17 mouse cellular contexts compared by ENCODE assay signal in genomic region chr7:126785056-126785455, GRCm38 (mm10). TPM values are rescaled to one million over a fixed set of nuclear protein-coding genes. Genes with fewer than 3 reads are reported as not detected.
"Had no signal": no experiment of that assay in that cellular context is flagged by ENCODE, and none has a peak within 500 bp of the region (broad histone marks: within the 10 kb centered on the region; RNA-seq: fewer than 3 reads in every experiment).

No protein-coding gene starts in this region.

- ATAC-seq: midbrain, embryonic 13.5 days; midbrain, embryonic 15.5 days had no signal

- H3K27ac ChIP-seq: midbrain, embryonic 10.5 days; midbrain, embryonic 13.5 days; midbrain, embryonic 15.5 days; neural tube, embryonic 13.5 days; neural tube, embryonic 15.5 days; stomach, embryonic 15.5 days; stomach, postnatal 0 days had no signal

- H3K9me3 ChIP-seq: midbrain, embryonic 10.5 days; midbrain, embryonic 13.5 days; midbrain, embryonic 15.5 days; neural tube, embryonic 13.5 days; neural tube, embryonic 15.5 days; stomach, embryonic 15.5 days had no signal

- H3K27me3 ChIP-seq: midbrain, embryonic 13.5 days; midbrain, embryonic 15.5 days; neural tube, embryonic 13.5 days; neural tube, embryonic 15.5 days; stomach, embryonic 15.5 days had no signal

- H3K9ac ChIP-seq: lung, embryonic 14.5 days; midbrain, embryonic 13.5 days; midbrain, embryonic 15.5 days; neural tube, embryonic 13.5 days; neural tube, embryonic 15.5 days; stomach, embryonic 15.5 days had no signal

- H3K4me2 ChIP-seq: lung, embryonic 14.5 days; midbrain, embryonic 13.5 days; midbrain, embryonic 15.5 days; neural tube, embryonic 13.5 days; neural tube, embryonic 15.5 days; stomach, embryonic 15.5 days had no signal

- DNase-seq: lung, adult 18-20 months; lung, embryonic 14.5 days; lung, postnatal 10 days; retina, postnatal 1 day; right cerebral cortex, adult 18-20 months; thymus, adult 2 months; thymus, postnatal 25 days; thymus, postnatal 4 days had no signal

- H3K4me3 ChIP-seq: midbrain, embryonic 10.5 days; midbrain, embryonic 13.5 days; midbrain, embryonic 15.5 days; myocyte; neural tube, embryonic 13.5 days; neural tube, embryonic 15.5 days; stomach, embryonic 15.5 days had no signal

RNA-seq across cellular contexts. Expression of gene Tbx6, which starts 3.8 kb away (rescaled TPM):
- polyA plus RNA-seq: lung, embryonic 14.5 days had no signal

RNA-seq across cellular contexts. Expression of gene Fam57b, which starts 12.4 kb away (rescaled TPM):
- total RNA-seq: megakaryocyte, adult 5-6 weeks had no signal
